Comparison of ENCODE assay signal across 8 mouse cellular contexts in the genomic region with DNA sequence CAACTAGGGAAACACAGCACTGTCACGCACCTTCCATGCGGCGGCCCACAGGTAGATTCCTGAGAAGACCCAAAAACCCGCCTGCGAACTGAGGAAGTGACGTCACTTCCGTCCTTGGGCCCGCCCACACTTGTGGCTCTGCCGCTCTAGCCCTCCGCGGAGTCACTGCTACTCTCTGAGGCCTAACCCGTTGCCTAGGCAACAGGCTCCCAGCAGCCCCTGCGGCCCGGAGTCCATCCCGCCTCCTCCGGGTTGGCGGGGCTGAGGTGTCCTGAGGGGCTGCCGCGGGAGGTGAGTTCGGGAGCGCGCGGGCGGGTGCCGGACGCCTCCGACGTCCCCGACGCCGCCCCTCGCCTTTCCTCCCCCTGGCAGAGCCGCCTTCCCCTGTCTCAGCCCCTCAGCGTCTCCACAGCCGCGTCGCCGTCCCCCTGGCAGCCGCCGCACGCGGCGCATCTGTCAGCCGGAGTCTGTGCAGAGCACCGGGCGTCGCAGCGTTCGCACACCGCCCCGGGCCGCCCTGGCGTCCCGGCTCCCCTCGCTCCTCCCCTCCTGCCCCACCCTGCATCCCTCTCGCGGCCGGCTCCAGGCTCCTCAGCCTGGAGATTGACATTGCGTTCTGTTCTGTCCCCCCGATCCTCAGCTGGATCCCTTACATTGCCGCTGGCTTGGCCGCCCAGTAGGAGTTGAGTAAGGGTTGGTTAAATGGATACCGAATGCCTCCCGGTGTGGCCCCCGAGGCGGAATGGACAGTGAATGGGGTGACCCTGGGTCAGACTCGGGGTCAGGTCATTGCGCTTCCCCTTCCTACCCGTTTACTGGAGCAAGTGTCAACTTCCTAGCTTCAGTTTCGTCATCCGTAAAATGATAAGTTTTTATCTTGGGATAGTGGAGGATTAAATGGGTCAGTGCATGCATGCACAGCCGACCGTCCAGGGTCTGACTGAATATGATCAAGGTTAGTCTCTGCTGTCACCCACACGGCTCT. TPM values are rescaled to one million over a fixed set of nuclear protein-coding genes. Genes with fewer than 3 reads are reported as not detected.
A peak's percentile ranks its signal among the peaks of the same experiment; 100 is the strongest.
DNase-seq lines count a peak whose midpoint lies in the region; ATAC-seq lines count a peak whose summit lies in the region.

A gene (minus strand): TSS at position 110 of the 985 bp plus-strand sequence.
A gene (plus strand): TSS at position 229 of the 985 bp plus-strand sequence.

- DNase-seq in Muller cell, postnatal 12 days (ENCODE audit: inconsistent ontology term) = peak; percentile 97
- DNase-seq in cerebellum, adult 9-11 months = peak; percentile 99
- peak; percentile 97 to 98 for DNase-seq in frontal cortex, adult 2 months (ENCODE audit: extremely low spot score in 1 of 2, low spot score in 1 of 2)
- DNase-seq in hindbrain, embryonic 11.5 days (ENCODE audit: low spot score) = peak; percentile 99
- DNase-seq in layer of hippocampus, postnatal 10 days (ENCODE audit: low spot score in 2 of 2) = peak; percentile 91 to 93
- peak; percentile 98 for DNase-seq in lung, postnatal 10 days
- peak; percentile 93 for DNase-seq in ovary, postnatal 36 days (ENCODE audit: low spot score)
- peak; percentile 95 for DNase-seq in thymus, postnatal 25 days

- H3K4me2 ChIP-seq in hindbrain, embryonic 11.5 days (replicated peaks; ENCODE audit: low read depth, low read length) = peak within 1 kb of the TSS; percentile 65

- H3K36me3 ChIP-seq in hindbrain, embryonic 11.5 days (ENCODE audit: control insufficient read depth, insufficient read depth, low read length) = no peaks in the 10 kb centered on the region

- H3K27me3 ChIP-seq in hindbrain, embryonic 11.5 days (ENCODE audit: control insufficient read depth, insufficient read depth, low read length) = no peaks in the 10 kb centered on the region

- H3K4me3 ChIP-seq in hindbrain, embryonic 11.5 days (ENCODE audit: low read depth, low read length) = peak within 1 kb of the TSS; percentile 88

- ATAC-seq in hindbrain, embryonic 11.5 days (ENCODE audit: low FRiP score) = peak; percentile 99

- H3K9ac ChIP-seq in hindbrain, embryonic 11.5 days (ENCODE audit: low read depth, low read length) = peak within 1 kb of the TSS; percentile 84

- peak within 1 kb of the TSS; percentile 88 for H3K27ac ChIP-seq in hindbrain, embryonic 11.5 days (ENCODE audit: low read depth, low read length)

- no peaks in the 10 kb centered on the region for H3K9me3 ChIP-seq in hindbrain, embryonic 11.5 days (ENCODE audit: control insufficient read depth, low read length)

- whole genome bisulfite sequencing in hindbrain, embryonic 11.5 days = under 1% methylated on average over 60 of the region's 74 CpGs

- peaks cover 2% of the 10 kb centered on the region; the same call in 1 of the 2 replicates for H3K4me1 ChIP-seq in hindbrain, embryonic 11.5 days (replicated peaks; ENCODE audit: control insufficient read depth, insufficient read depth, low read length)

RNA-seq across cellular contexts. Expression of the first gene that starts in this region (rescaled TPM):
- polyA plus RNA-seq in frontal cortex, adult 2 months (2012; rRNA removed) = 106 TPM in 2 replicates
- polyA plus RNA-seq in hindbrain, embryonic 11.5 days (2014; fragmentation: Nextera tagmentation; extraction: Ambion mirVana) = 79.4 and 82.1 TPM in 2 replicates
- 10 to 100 TPM; 71.9 to 84.1 TPM for total RNA-seq in layer of hippocampus, postnatal 10 days (2021)

RNA-seq across cellular contexts. Expression of the second gene that starts in this region (rescaled TPM):
- 27.6 and 29.4 TPM in 2 replicates for polyA plus RNA-seq in frontal cortex, adult 2 months (2012; rRNA removed)
- polyA plus RNA-seq in hindbrain, embryonic 11.5 days (2014; fragmentation: Nextera tagmentation; extraction: Ambion mirVana) = 4.1 and 4.3 TPM in 2 replicates
- 10 to 100 TPM; 33.9 to 36.4 TPM for total RNA-seq in layer of hippocampus, postnatal 10 days (2021)

Comparison
In these comparisons a context has a peak if more than half of its experiments do, and no peak if none do; other contexts are left out.
1. Peak in every context shown above with its lines: DNase-seq, ATAC-seq, H3K4me3 ChIP-seq and H3K27ac ChIP-seq.